Mouse (Mus musculus): ENCODE data around the gene Acsl5.

DNA sequence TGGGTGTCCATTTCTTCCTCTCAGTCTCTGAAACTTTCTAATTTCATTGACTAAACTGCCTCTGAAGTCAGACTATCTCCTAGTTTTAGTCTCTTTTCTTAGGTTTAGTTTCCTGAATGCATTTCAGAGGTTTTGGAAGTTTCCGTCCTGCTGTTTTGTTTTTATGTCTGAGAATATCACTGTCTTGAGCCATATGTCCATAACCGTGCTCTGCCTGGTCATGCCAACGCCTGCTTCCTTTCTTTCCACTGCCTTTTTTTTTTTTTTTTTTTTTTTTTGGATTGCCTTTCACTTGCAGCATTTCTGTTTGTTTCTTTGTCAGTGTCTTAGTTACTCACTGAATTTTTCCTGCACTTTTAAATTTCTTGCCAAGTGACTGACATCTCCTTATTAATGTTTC, 48.8 kb downstream of the Acsl5 start:
- TF ChIP-seq TCF12 (IDR thresholded peaks at IDR 0.05; ENCODE audit: insufficient read depth, poor library complexity, severe bottlenecking) = no peak
- no peak for TF ChIP-seq MYOD1 (IDR thresholded peaks at IDR 0.05; ENCODE audit: control insufficient read depth in 1 of 3, insufficient read length in 2 of 3, low read depth in 2 of 3)

All from myocyte (in vitro differentiated cells).